ENCODE assay signal across 7 mouse cellular contexts in genomic region chr2:161341368-161341891, GRCm38 (mm10).
DNase-seq lines count a peak whose midpoint lies in the region; ATAC-seq lines count a peak whose summit lies in the region.

No protein-coding gene starts in this region.

- 7% methylated on average over 11 of the region's 11 CpGs for WGBS in limb, embryonic 13.5 days
- 2% methylated on average over 11 of the region's 11 CpGs for WGBS in midbrain, embryonic 15.5 days

- no peak overlapping the region for H3K4me3 ChIP-seq in limb, embryonic 13.5 days
- no peak overlapping the region for H3K4me3 ChIP-seq in midbrain, embryonic 15.5 days

- peaks cover 11% of the 10 kb centered on the region; the same call in 1 of the 2 replicates for H3K27me3 ChIP-seq in limb, embryonic 13.5 days
- 0 out of 2 replicates have a peak, but pooled peaks cover 8% of the 10 kb centered on the region for H3K27me3 ChIP-seq in midbrain, embryonic 15.5 days (replicated peaks)

- H3K4me1 ChIP-seq in limb, embryonic 13.5 days: peaks cover 28% of the 10 kb centered on the region
- peaks cover 34% of the 10 kb centered on the region for H3K4me1 ChIP-seq in midbrain, embryonic 15.5 days

- H3K27ac ChIP-seq in limb, embryonic 13.5 days: no peak overlapping the region
- H3K27ac ChIP-seq in midbrain, embryonic 15.5 days: peak overlapping the region; percentile 39; the same call in 1 of the 2 replicates

- H3K9me3 ChIP-seq in limb, embryonic 13.5 days: 0 out of 2 replicates have a peak, but pooled peaks cover 4% of the 10 kb centered on the region
- no peaks in the 10 kb centered on the region for H3K9me3 ChIP-seq in midbrain, embryonic 15.5 days

- no peak overlapping the region for H3K9ac ChIP-seq in limb, embryonic 13.5 days
- no peak overlapping the region for H3K9ac ChIP-seq in midbrain, embryonic 15.5 days

- peak; percentile 20 for DNase-seq in adrenal gland, adult 8-10 months
- DNase-seq in cerebellum, postnatal 14 days: peak; percentile 48 to 50
- peak; percentile 18 to 51 for DNase-seq in gastrocnemius, postnatal 36 days
- peak; percentile 31 for DNase-seq in hindlimb bud, embryonic 11.5 days (ENCODE audit: extremely low spot score, low read depth, low spot score)

- H3K36me3 ChIP-seq in limb, embryonic 13.5 days: no peaks in the 10 kb centered on the region
- H3K36me3 ChIP-seq in midbrain, embryonic 15.5 days (replicated peaks): no peaks in the 10 kb centered on the region

- peak; percentile 65; the same call in 1 of the 2 replicates for ATAC-seq in limb, embryonic 13.5 days (ENCODE audit: low FRiP score, low read depth)
- peak; percentile 74 for ATAC-seq in midbrain, embryonic 15.5 days (replicated peaks)
- no peak for ATAC-seq in CD4-positive, CD25-positive, alpha-beta regulatory T cell, adult 4 months

- H3K4me2 ChIP-seq in limb, embryonic 13.5 days (replicated peaks): peak overlapping the region; percentile 44
- peak overlapping the region; percentile 16 for H3K4me2 ChIP-seq in midbrain, embryonic 15.5 days

- intact Hi-C loops in gastrocnemius, postnatal 36 days (cut with DNase I): no loop called here
